Mouse (Mus musculus) bone marrow, adult 2 months (tissue): ENCODE measurements around the gene Map10. TPM values are rescaled to one million over a fixed set of nuclear protein-coding genes. Genes with fewer than 3 reads are reported as not detected.

Source experiments
- H3K27ac ChIP-seq: fragments of 200-500 bp; 2 replicates; pipeline ENCODE4 v1.5.1; 2012; ENCODE audit warnings: low read depth, mild to moderate bottlenecking, control low read depth, inconsistent platforms, low read length; ENCODE audit not compliant: control insufficient read depth, poor library complexity, insufficient read depth
- H3K4me1 ChIP-seq: fragments of 200-500 bp; 2 replicates; pipeline ENCODE4 v1.6.1; 2011; ENCODE audit warnings: low read length; ENCODE audit not compliant: control insufficient read depth, insufficient read depth
- H3K4me3 ChIP-seq: fragments of 200-500 bp; replicated peaks from 2 replicates; pipeline ENCODE3; 2011; ENCODE audit warnings: mild to moderate bottlenecking, low read depth, low read length, control low read depth; ENCODE audit not compliant: control insufficient read depth
- CTCF ChIP-seq: fragments of 200-500 bp; IDR thresholded peaks from 2 replicates; pipeline ENCODE4 v1.5.1; 2011; ENCODE audit warnings: low read length, control low read depth; ENCODE audit not compliant: control insufficient read depth, insufficient read depth
- POLR2A ChIP-seq: fragments of 200-500 bp; IDR thresholded peaks from 2 replicates; pipeline ENCODE4 v1.6.1; 2011; ENCODE audit warnings: low read depth, mild to moderate bottlenecking, control low read depth, low read length, borderline replicate concordance; ENCODE audit not compliant: control insufficient read depth
- WGBS: fragments of 180-500 bp; shearing (Covaris S2); methylation state at CpG from one replicate; pipeline ENCODE4 v1.1.7; 2018; 5-methylcytosine and 5-hydroxymethylcytosine counted together
- polyA plus RNA-seq: library from polyadenylated mRNA; stranded (reverse); fragments of >200 nt; gene quantifications from 2 replicates; pipeline ENCODE4 v1.2.4, GENCODE M21; 2011; ENCODE audit warnings: low replicate concordance; ENCODE audit not compliant: missing spikeins, insufficient read depth, insufficient read length

The Map10 gene
- polyA plus RNA-seq, 1 experiment: 0.42 TPM

DNA sequence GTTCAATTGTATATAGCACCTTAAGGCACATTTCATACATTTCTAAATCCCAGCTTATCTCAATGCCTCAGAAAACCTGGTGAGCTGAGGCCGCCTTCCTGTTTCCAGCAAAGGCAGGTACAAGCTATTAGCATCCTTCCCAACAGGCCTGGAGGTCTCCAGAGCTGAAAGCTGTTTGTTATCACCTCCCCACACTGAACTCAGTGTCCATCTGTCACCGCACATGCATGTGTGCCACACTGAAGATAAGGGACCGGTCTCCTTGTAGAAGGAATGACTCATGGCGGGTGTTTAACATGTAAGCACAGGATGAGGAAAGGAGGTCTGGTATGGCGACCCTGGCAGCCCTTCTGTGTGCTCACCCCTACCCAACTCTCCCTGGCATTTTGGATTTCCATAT, 41.9 kb downstream of the Map10 start:
- Histone ChIP-seq H3K4me3 (no peak overlapping the region), H3K27ac (no peak overlapping the region), H3K4me1 (no peaks in the 10 kb centered on the region)
- 57% methylated on average over 5 of the region's 5 CpGs for WGBS
- no peak for TF ChIP-seq CTCF
- no peak for TF ChIP-seq POLR2A

DNA sequence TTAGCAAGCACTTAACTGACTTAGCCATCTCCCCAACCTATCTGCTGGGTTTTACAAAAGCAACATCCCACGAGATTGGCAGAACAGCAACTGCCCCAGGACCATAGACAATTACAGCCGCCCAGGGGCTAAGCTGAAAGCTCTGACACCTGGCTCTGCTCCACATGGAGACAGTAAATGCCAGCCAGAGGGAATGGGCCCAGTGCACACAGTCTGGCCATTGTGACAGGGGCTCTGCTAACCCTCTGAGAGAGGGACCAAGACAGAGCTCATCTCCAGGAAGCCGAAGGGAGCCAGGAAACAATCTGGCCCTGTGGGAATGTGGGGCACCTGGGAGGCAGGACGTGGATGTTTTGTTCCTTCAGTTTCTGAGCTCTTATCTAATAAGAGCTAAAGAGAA, 46.6 kb downstream of the Map10 start:
- Histone ChIP-seq H3K4me1 (no peaks in the 10 kb centered on the region), H3K4me3 (no peak overlapping the region), H3K27ac (no peak overlapping the region)
- 63% methylated on average over 4 of the region's 4 CpGs for WGBS
- TF ChIP-seq POLR2A: no peak
- no peak for TF ChIP-seq CTCF

DNA sequence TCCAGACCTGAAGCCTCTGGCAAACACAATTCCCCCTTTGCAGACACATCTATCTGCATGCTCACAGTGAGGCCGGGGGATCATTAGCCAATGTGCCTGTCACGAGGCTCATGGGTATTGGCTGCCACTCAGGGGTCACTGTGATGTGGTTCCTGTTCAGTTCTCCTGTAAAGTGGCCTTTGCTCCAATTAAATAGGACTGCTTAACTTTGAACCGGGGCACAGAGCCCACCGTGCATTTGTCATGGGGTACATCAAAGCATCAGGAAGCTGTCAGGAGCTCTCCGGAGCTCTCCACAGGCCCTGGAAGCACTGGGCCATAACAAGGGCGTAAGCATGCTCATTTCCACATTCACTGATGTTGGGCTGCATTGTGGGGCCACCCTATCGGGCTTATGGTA, 47.0 kb downstream of the Map10 start:
- TF ChIP-seq POLR2A: no peak

DNA sequence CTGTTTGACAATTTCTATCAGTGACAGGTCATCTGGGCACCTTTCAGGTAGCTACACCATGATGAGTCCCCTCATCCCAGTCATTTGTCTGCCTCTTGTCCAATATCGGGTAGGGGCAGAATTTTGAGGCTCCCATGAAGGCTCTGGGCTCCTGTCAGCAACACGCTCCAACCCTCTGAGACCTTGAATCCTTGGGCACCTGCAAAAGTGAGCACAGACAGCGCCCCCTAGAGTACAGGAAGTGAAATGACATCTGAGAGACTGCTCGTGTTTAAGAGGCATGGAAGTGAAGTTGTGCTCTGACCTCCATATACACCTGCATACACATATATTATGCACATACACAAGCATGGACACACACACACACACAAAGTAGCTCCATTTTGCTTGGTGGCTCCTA, 49.3 kb downstream of the Map10 start:
- Histone ChIP-seq H3K4me1 (no peaks in the 10 kb centered on the region), H3K4me3 (no peak overlapping the region), H3K27ac (no peak overlapping the region)
- TF ChIP-seq POLR2A (no peak), CTCF (peak; percentile 46; the same call in 1 of the 2 replicates)
- 62% methylated on average over 4 of the region's 4 CpGs for WGBS

More for the DNA sequence above, 47.0 kb downstream of the Map10 start:
- 69% methylated on average over 7 of the region's 7 CpGs for WGBS
- H3K4me1 ChIP-seq: no peaks in the 10 kb centered on the region
- H3K4me3 ChIP-seq: no peak overlapping the region
- no peak overlapping the region for H3K27ac ChIP-seq

DNA sequence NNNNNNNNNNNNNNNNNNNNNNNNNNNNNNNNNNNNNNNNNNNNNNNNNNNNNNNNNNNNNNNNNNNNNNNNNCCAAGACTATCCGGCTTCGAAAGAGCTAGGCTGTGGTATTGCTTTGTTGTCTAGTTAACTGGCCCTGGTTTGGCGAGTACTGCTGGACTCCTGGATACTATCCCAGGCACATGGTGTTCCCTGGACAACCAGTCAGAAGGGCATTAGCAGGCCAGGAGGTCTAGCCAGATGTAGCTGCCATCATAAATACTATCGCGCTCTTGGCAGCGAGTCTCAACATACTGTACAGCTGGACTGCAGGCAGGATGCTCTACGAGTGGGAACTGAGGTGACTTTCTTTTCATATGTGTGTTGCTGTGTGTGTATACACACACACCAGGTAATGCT, 53.1 kb downstream of the Map10 start:
- no peak overlapping the region for H3K4me3 ChIP-seq
- TF ChIP-seq CTCF (no peak), POLR2A (no peak)
- no peak overlapping the region for H3K27ac ChIP-seq
- WGBS: 90% methylated on average over 7 of the region's 7 CpGs
- H3K4me1 ChIP-seq: peaks cover 5% of the 10 kb centered on the region; the same call in 1 of the 2 replicates

Other genes with a start within 250 kb of the Map10 start
- 2.4 and 6.7 TPM in 2 replicates for gene Sipa1l2, start 100.0 kb upstream of the Map10 start, polyA plus RNA-seq
- gene Ntpcr, start 60.1 kb downstream of the Map10 start, polyA plus RNA-seq: 7.6 and 11.5 TPM in 2 replicates
- not detected in 2 replicates for gene Pcnx2, start 228.5 kb downstream of the Map10 start, polyA plus RNA-seq
- not detected in 2 replicates for gene Map3k21, start 240.6 kb downstream of the Map10 start, polyA plus RNA-seq